Mouse (Mus musculus) MEL (cell line): ENCODE measurements at regions not wholly inside any gene's neighbourhood (a gene's known extent, or its start where the extent isn't known, plus 50 kb on each side); places are given as distances from the start of the nearest gene placed in this dataset.

Experiments
- CHD2 ChIP-seq: IDR thresholded peaks from 2 replicates; pipeline ENCODE4 v1.6.1; 2011; ENCODE audit warnings: low read length, improper control_type of control experiment
- CTCF ChIP-seq, 3 experiments: IDR thresholded peaks in 2 of 3; conservative IDR thresholded peaks in 1 of 3; 2 replicates each; pipeline ENCODE4 v1.5.1; 2011 to 2012; ENCODE audit warnings: low read length in 3 of 3, low read depth in 2 of 3, mild to moderate bottlenecking in 2 of 3, improper control_type of control experiment in 1 of 3, inconsistent platforms in 1 of 3, mixed read lengths in 1 of 3, moderate library complexity in 1 of 3; ENCODE audit not compliant: control insufficient read depth in 1 of 3, insufficient read depth in 1 of 3, poor library complexity in 1 of 3, severe bottlenecking in 1 of 3
- JUND ChIP-seq: IDR thresholded peaks from 2 replicates; pipeline ENCODE4 v1.6.1; 2011; ENCODE audit warnings: low read depth, mild to moderate bottlenecking, improper control_type of control experiment, low read length
- MAZ ChIP-seq: IDR thresholded peaks from 2 replicates; pipeline ENCODE4 v1.6.1; 2012; ENCODE audit warnings: low read depth, mild to moderate bottlenecking, inconsistent platforms, low read length, improper control_type of control experiment
- POLR2A ChIP-seq, 2 experiments: IDR thresholded peaks; 2 replicates each; pipeline ENCODE4 v1.6.1; 2011 to 2012; ENCODE audit warnings: low read length in 2 of 2, mild to moderate bottlenecking in 2 of 2, control low read depth in 1 of 2, improper control_type of control experiment in 1 of 2, low read depth in 1 of 2, moderate library complexity in 1 of 2; ENCODE audit not compliant: control insufficient read depth in 1 of 2, insufficient read depth in 1 of 2, poor library complexity in 1 of 2
- USF2 ChIP-seq, 2 experiments: IDR thresholded peaks; 2 replicates each; pipeline ENCODE4 v1.6.1; 2011 to 2012; ENCODE audit warnings: improper control_type of control experiment in 2 of 2, low read length in 2 of 2, borderline replicate concordance in 1 of 2, inconsistent platforms in 1 of 2, low read depth in 1 of 2, mild to moderate bottlenecking in 1 of 2; ENCODE audit not compliant: insufficient read depth in 1 of 2

DNA sequence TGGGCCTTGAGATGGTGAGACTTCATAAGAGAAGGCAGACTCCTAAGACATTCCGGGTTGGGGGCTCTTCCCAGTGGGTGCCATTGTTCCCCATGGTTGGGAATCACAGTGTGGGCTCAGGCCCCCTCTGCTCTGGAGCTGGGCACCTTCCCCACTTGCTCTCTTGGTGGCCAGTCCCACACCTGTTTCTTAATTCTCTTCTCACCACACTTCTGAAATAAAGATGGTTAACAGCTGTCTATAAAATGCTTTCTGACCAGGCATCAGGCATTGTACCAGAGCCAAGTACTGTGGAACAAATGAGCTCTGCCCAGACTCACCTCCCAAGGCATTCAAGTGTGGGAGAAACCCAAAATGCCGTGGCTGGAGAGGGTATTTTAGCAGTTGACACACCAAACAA, 88.8 kb upstream of the Bcl6 start:
- TF ChIP-seq CTCF (IDR thresholded peaks at IDR 0.05 in 2 of 3, conservative IDR thresholded peaks at IDR 0.05 in 1 of 3; ENCODE audit: control insufficient read depth in 1 of 3, insufficient read depth in 1 of 3, low read depth in 2 of 3, low read length in 3 of 3, poor library complexity in 1 of 3, severe bottlenecking in 1 of 3) (no peak), JUND (no peak), USF2 (IDR thresholded peaks at IDR 0.05; ENCODE audit: borderline replicate concordance in 1 of 2, insufficient read depth in 1 of 2, low read depth in 1 of 2, low read length in 2 of 2) (no peak), MAZ (no peak), CHD2 (no peak), POLR2A (IDR thresholded peaks at IDR 0.05; ENCODE audit: control insufficient read depth in 1 of 2, insufficient read depth in 1 of 2, low read depth in 1 of 2, low read length in 2 of 2, poor library complexity in 1 of 2) (no peak)
